Mouse (Mus musculus): ENCODE data around the gene Rhox4f. TPM values are rescaled to one million over a fixed set of nuclear protein-coding genes. Genes with fewer than 3 reads are reported as not detected.
"Not testable (repeated sequence)": the region's sequence is repeated elsewhere in the genome, so short reads cannot be mapped to it uniquely, and the experiment has no call there.

Gene Rhox4f
- not detected in 2 replicates for polyA plus RNA-seq (2015; fragmentation: Nextera tagmentation; extraction: Ambion mirVana)

- H3K4me3 ChIP-seq; H3K9ac ChIP-seq; ATAC-seq (ENCODE audit: low FRiP score, low read depth); H3K4me2 ChIP-seq; H3K27ac ChIP-seq (replicated peaks); H3K9me3 ChIP-seq; H3K4me1 ChIP-seq (replicated peaks); H3K36me3 ChIP-seq; H3K27me3 ChIP-seq: not testable (repeated sequence)
- 98% methylated on average over 16 of the region's 19 CpGs for WGBS
Observed at GRCm38 (mm10) chrX:37607604-37608003, at the start of gene Rhox4f. TSS of gene Rhox4f (minus strand) at chrX:37607704.

GRCm38 (mm10) chrX:37651227-37651626 is 43.7 kb upstream of the Rhox4f start, which contains the start of gene Rhox4g:
TSS of gene Rhox4g (minus strand) at chrX:37651327.
- H3K27ac ChIP-seq (replicated peaks); H3K36me3 ChIP-seq; ATAC-seq (ENCODE audit: low FRiP score, low read depth); H3K9ac ChIP-seq; H3K9me3 ChIP-seq; H3K4me3 ChIP-seq; H3K4me1 ChIP-seq (replicated peaks); H3K4me2 ChIP-seq; H3K27me3 ChIP-seq: not testable (repeated sequence)
- WGBS, result 94% methylated on average over 16 of the region's 20 CpGs

GRCm38 (mm10) chrX:37643370-37643769 is 35.9 kb upstream of the Rhox4f start, which contains the start of gene Rhox2g:
TSS of gene Rhox2g (minus strand) at chrX:37643470.
- H3K9me3 ChIP-seq; H3K36me3 ChIP-seq; H3K9ac ChIP-seq; ATAC-seq (ENCODE audit: low FRiP score, low read depth); H3K27me3 ChIP-seq; H3K4me1 ChIP-seq (replicated peaks); H3K27ac ChIP-seq (replicated peaks); H3K4me3 ChIP-seq; H3K4me2 ChIP-seq: not testable (repeated sequence)
- 92% methylated on average over 6 of the region's 6 CpGs for WGBS

GRCm38 (mm10) chrX:37628512-37628911 is 21.0 kb upstream of the Rhox4f start, which contains the start of gene Rhox3g:
TSS of gene Rhox3g (minus strand) at chrX:37628612.
- not testable (repeated sequence) for H3K27ac ChIP-seq (replicated peaks); H3K9me3 ChIP-seq; H3K4me2 ChIP-seq; H3K9ac ChIP-seq; H3K27me3 ChIP-seq; H3K4me1 ChIP-seq (replicated peaks); H3K36me3 ChIP-seq; H3K4me3 ChIP-seq; ATAC-seq (ENCODE audit: low FRiP score, low read depth)
- WGBS, result 86% methylated on average over 2 of the region's 2 CpGs

- H3K9ac ChIP-seq; ATAC-seq (ENCODE audit: low FRiP score, low read depth); H3K4me1 ChIP-seq (replicated peaks); H3K4me2 ChIP-seq; H3K4me3 ChIP-seq; H3K27me3 ChIP-seq; H3K27ac ChIP-seq (replicated peaks); H3K9me3 ChIP-seq; H3K36me3 ChIP-seq: not testable (repeated sequence)
Observed at GRCm38 (mm10) chrX:37580692-37581091, 26.8 kb downstream of the Rhox4f start, which contains the start of gene Rhox3f. TSS of gene Rhox3f (plus strand) at chrX:37580992.

GRCm38 (mm10) chrX:37572638-37573037 is 34.9 kb downstream of the Rhox4f start:
- H3K36me3 ChIP-seq; H3K27me3 ChIP-seq; H3K9ac ChIP-seq; H3K4me1 ChIP-seq (replicated peaks); H3K9me3 ChIP-seq; H3K27ac ChIP-seq (replicated peaks); H3K4me2 ChIP-seq; H3K4me3 ChIP-seq; ATAC-seq (ENCODE audit: low FRiP score, low read depth): not testable (repeated sequence)
- 70% methylated on average over 2 of the region's 2 CpGs for WGBS

GRCm38 (mm10) chrX:37571105-37571504 is 36.4 kb downstream of the Rhox4f start, which contains the start of gene Rhox2f:
TSS of gene Rhox2f (plus strand) at chrX:37571405.
- not testable (repeated sequence) for H3K27me3 ChIP-seq; H3K4me2 ChIP-seq; H3K27ac ChIP-seq (replicated peaks); H3K36me3 ChIP-seq; H3K4me3 ChIP-seq; H3K9me3 ChIP-seq; H3K4me1 ChIP-seq (replicated peaks); H3K9ac ChIP-seq; ATAC-seq (ENCODE audit: low FRiP score, low read depth)
- 94% methylated on average over 8 of the region's 8 CpGs for WGBS

- ATAC-seq (ENCODE audit: low FRiP score, low read depth); H3K4me2 ChIP-seq; H3K9me3 ChIP-seq; H3K36me3 ChIP-seq; H3K27me3 ChIP-seq; H3K27ac ChIP-seq (replicated peaks); H3K4me3 ChIP-seq; H3K9ac ChIP-seq; H3K4me1 ChIP-seq (replicated peaks): not testable (repeated sequence)
- WGBS, result 95% methylated on average over 10 of the region's 18 CpGs
Observed at GRCm38 (mm10) chrX:37557112-37557511, 50.4 kb downstream of the Rhox4f start, which contains the start of gene Rhox4e. TSS of gene Rhox4e (plus strand) at chrX:37557412.

Other genes starting within 250 kb of the Rhox4f start
- gene Rhox3a2, start 227.7 kb downstream of the Rhox4f start, polyA plus RNA-seq (2015; fragmentation: Nextera tagmentation; extraction: Ambion mirVana), result not detected in 2 replicates
- not detected in 2 replicates for gene Rhox4a2, start 216.9 kb downstream of the Rhox4f start, polyA plus RNA-seq (2015; fragmentation: Nextera tagmentation; extraction: Ambion mirVana)
- gene Rhox2b, start 195.6 kb downstream of the Rhox4f start, polyA plus RNA-seq (2015; fragmentation: Nextera tagmentation; extraction: Ambion mirVana), result not detected in 2 replicates
- gene Rhox4b, start 175.2 kb downstream of the Rhox4f start, polyA plus RNA-seq (2015; fragmentation: Nextera tagmentation; extraction: Ambion mirVana), result not detected in 2 replicates
- not detected in 2 replicates for gene Rhox2c, start 154.0 kb downstream of the Rhox4f start, polyA plus RNA-seq (2015; fragmentation: Nextera tagmentation; extraction: Ambion mirVana)
- not detected in 2 replicates for gene Rhox3c, start 149.1 kb downstream of the Rhox4f start, polyA plus RNA-seq (2015; fragmentation: Nextera tagmentation; extraction: Ambion mirVana)
- not detected in 2 replicates for gene Rhox4c, start 127.4 kb downstream of the Rhox4f start, polyA plus RNA-seq (2015; fragmentation: Nextera tagmentation; extraction: Ambion mirVana)
- not detected in 2 replicates for gene Rhox2d, start 114.3 kb downstream of the Rhox4f start, polyA plus RNA-seq (2015; fragmentation: Nextera tagmentation; extraction: Ambion mirVana)
- gene Rhox4d, start 93.3 kb downstream of the Rhox4f start, polyA plus RNA-seq (2015; fragmentation: Nextera tagmentation; extraction: Ambion mirVana), result not detected in 2 replicates
- gene Rhox2e, start 77.3 kb downstream of the Rhox4f start, polyA plus RNA-seq (2015; fragmentation: Nextera tagmentation; extraction: Ambion mirVana), result not detected in 2 replicates
- not detected in 2 replicates for gene Rhox3e, start 65.7 kb downstream of the Rhox4f start, polyA plus RNA-seq (2015; fragmentation: Nextera tagmentation; extraction: Ambion mirVana)
- gene Rhox4e, start 50.3 kb downstream of the Rhox4f start, polyA plus RNA-seq (2015; fragmentation: Nextera tagmentation; extraction: Ambion mirVana), result not detected in 2 replicates
- not detected in 2 replicates for gene Rhox2f, start 36.3 kb downstream of the Rhox4f start, polyA plus RNA-seq (2015; fragmentation: Nextera tagmentation; extraction: Ambion mirVana)
- not detected in 2 replicates for gene Rhox3f, start 26.7 kb downstream of the Rhox4f start, polyA plus RNA-seq (2015; fragmentation: Nextera tagmentation; extraction: Ambion mirVana)
- not detected in 2 replicates for gene Rhox3g, start 20.9 kb upstream of the Rhox4f start, polyA plus RNA-seq (2015; fragmentation: Nextera tagmentation; extraction: Ambion mirVana)
- not detected in 2 replicates for gene Rhox2g, start 35.8 kb upstream of the Rhox4f start, polyA plus RNA-seq (2015; fragmentation: Nextera tagmentation; extraction: Ambion mirVana)
- gene Rhox4g, start 43.6 kb upstream of the Rhox4f start, polyA plus RNA-seq (2015; fragmentation: Nextera tagmentation; extraction: Ambion mirVana), result not detected in 2 replicates
- gene Rhox3h, start 61.1 kb upstream of the Rhox4f start, polyA plus RNA-seq (2015; fragmentation: Nextera tagmentation; extraction: Ambion mirVana), result not detected in 2 replicates
- not detected in 2 replicates for gene Rhox2h, start 65.6 kb upstream of the Rhox4f start, polyA plus RNA-seq (2015; fragmentation: Nextera tagmentation; extraction: Ambion mirVana)
- gene Rhox5, start 197.1 kb upstream of the Rhox4f start, polyA plus RNA-seq (2015; fragmentation: Nextera tagmentation; extraction: Ambion mirVana), result 0.22 and 1.4 TPM in 2 replicates
- not detected in 2 replicates for gene Rhox6, start 219.2 kb upstream of the Rhox4f start, polyA plus RNA-seq (2015; fragmentation: Nextera tagmentation; extraction: Ambion mirVana)
- not detected in 2 replicates for gene Rhox7a, start 224.0 kb upstream of the Rhox4f start, polyA plus RNA-seq (2015; fragmentation: Nextera tagmentation; extraction: Ambion mirVana)

Measured in hindbrain, embryonic 15.5 days (tissue).